Mouse (Mus musculus): Measurements from ENCODE around the gene Vmac. TPM values are rescaled to one million over a fixed set of nuclear protein-coding genes. Genes with fewer than 3 reads are reported as not detected.

The Vmac gene
- polyA plus RNA-seq, 1 experiment, result 18.0 TPM

GRCm38 (mm10) chr17:56762769-56763731 lies 45.2 kb upstream of the Vmac start:
- Histone ChIP-seq H3K4me3 (ENCODE audit: low read depth, low read length) (peak overlapping the region; percentile 15), H3K27ac (ENCODE audit: insufficient read depth, low read depth, low read length) (peak overlapping the region; percentile 54), H3K36me3 (ENCODE audit: control insufficient read depth, insufficient read depth, low read length) (peaks cover 10% of the 10 kb centered on the region), H3K4me1 (ENCODE audit: control insufficient read depth, insufficient read depth, insufficient read length, low read length) (peaks cover 18% of the 10 kb centered on the region), H3K27me3 (ENCODE audit: control insufficient read depth, insufficient read depth, low read length) (no peaks in the 10 kb centered on the region)
- TF ChIP-seq CTCF (IDR thresholded peaks at IDR 0.05; ENCODE audit: extremely low read depth, insufficient read length, insufficient replicate concordance, low read depth, low read length) (peak; percentile 73; the same call in 1 of the 2 replicates), POLR2A (IDR thresholded peaks at IDR 0.05; ENCODE audit: low read depth, low read length) (no peak)
- 16% methylated on average over 27 of the region's 27 CpGs for WGBS

GRCm38 (mm10) chr17:56761991-56762410 lies 44.2 kb upstream of the Vmac start:
- H3K4me3 ChIP-seq (ENCODE audit: low read depth, low read length), result peak overlapping the region; percentile 83
- H3K27ac ChIP-seq (ENCODE audit: insufficient read depth, low read depth, low read length), result peak overlapping the region; percentile 65
- peaks cover 3% of the 10 kb centered on the region; the same call in 1 of the 2 replicates for H3K36me3 ChIP-seq (ENCODE audit: control insufficient read depth, insufficient read depth, low read length)
- H3K27me3 ChIP-seq (ENCODE audit: control insufficient read depth, insufficient read depth, low read length), result no peaks in the 10 kb centered on the region
- TF ChIP-seq CTCF (IDR thresholded peaks at IDR 0.05; ENCODE audit: extremely low read depth, insufficient read length, insufficient replicate concordance, low read depth, low read length) (no peak), POLR2A (IDR thresholded peaks at IDR 0.05; ENCODE audit: low read depth, low read length) (no peak; the same call in 1 of the 2 replicates)
- peaks cover 22% of the 10 kb centered on the region for H3K4me1 ChIP-seq (ENCODE audit: control insufficient read depth, insufficient read depth, insufficient read length, low read length)
- 0% methylated on average over 28 of the region's 28 CpGs for WGBS

GRCm38 (mm10) chr17:56761077-56761476 lies 43.3 kb upstream of the Vmac start:
- WGBS, result 62% methylated on average over 3 of the region's 3 CpGs
- Histone ChIP-seq H3K4me1 (ENCODE audit: control insufficient read depth, insufficient read depth, insufficient read length, low read length) (peaks cover 25% of the 10 kb centered on the region), H3K4me3 (ENCODE audit: low read depth, low read length) (no peak overlapping the region), H3K27me3 (ENCODE audit: control insufficient read depth, insufficient read depth, low read length) (no peaks in the 10 kb centered on the region), H3K36me3 (ENCODE audit: control insufficient read depth, insufficient read depth, low read length) (no peaks in the 10 kb centered on the region), H3K27ac (ENCODE audit: insufficient read depth, low read depth, low read length) (no peak overlapping the region)
- no peak for TF ChIP-seq POLR2A (IDR thresholded peaks at IDR 0.05; ENCODE audit: low read depth, low read length)
- no peak for TF ChIP-seq CTCF (IDR thresholded peaks at IDR 0.05; ENCODE audit: extremely low read depth, insufficient read length, insufficient replicate concordance, low read depth, low read length)

- Histone ChIP-seq H3K36me3 (ENCODE audit: control insufficient read depth, insufficient read depth, low read length) (no peaks in the 10 kb centered on the region), H3K27me3 (ENCODE audit: control insufficient read depth, insufficient read depth, low read length) (no peaks in the 10 kb centered on the region), H3K4me1 (ENCODE audit: control insufficient read depth, insufficient read depth, insufficient read length, low read length) (peaks cover 21% of the 10 kb centered on the region), H3K27ac (ENCODE audit: insufficient read depth, low read depth, low read length) (no peak overlapping the region), H3K4me3 (ENCODE audit: low read depth, low read length) (no peak overlapping the region)
- WGBS, result 71% methylated on average over 7 of the region's 7 CpGs
- TF ChIP-seq POLR2A (IDR thresholded peaks at IDR 0.05; ENCODE audit: low read depth, low read length), result no peak
- TF ChIP-seq CTCF (IDR thresholded peaks at IDR 0.05; ENCODE audit: extremely low read depth, insufficient read length, insufficient replicate concordance, low read depth, low read length), result no peak
These were observed 41.4 kb upstream of the Vmac start for GRCm38 (mm10) chr17:56759261-56759660.

- Histone ChIP-seq H3K4me1 (ENCODE audit: control insufficient read depth, insufficient read depth, insufficient read length, low read length) (peaks cover 20% of the 10 kb centered on the region), H3K27ac (ENCODE audit: insufficient read depth, low read depth, low read length) (no peak overlapping the region), H3K4me3 (ENCODE audit: low read depth, low read length) (no peak overlapping the region), H3K36me3 (ENCODE audit: control insufficient read depth, insufficient read depth, low read length) (no peaks in the 10 kb centered on the region), H3K27me3 (ENCODE audit: control insufficient read depth, insufficient read depth, low read length) (no peaks in the 10 kb centered on the region)
- 2% methylated on average over 12 of the region's 12 CpGs for WGBS
- no peak for TF ChIP-seq POLR2A (IDR thresholded peaks at IDR 0.05; ENCODE audit: low read depth, low read length)
- TF ChIP-seq CTCF (IDR thresholded peaks at IDR 0.05; ENCODE audit: extremely low read depth, insufficient read length, insufficient replicate concordance, low read depth, low read length), result peak; percentile 59; the same call in 1 of the 2 replicates
These were observed 40.3 kb upstream of the Vmac start for GRCm38 (mm10) chr17:56758132-56758531.

GRCm38 (mm10) chr17:56757416-56758123 lies 39.7 kb upstream of the Vmac start, which contains the start of gene Nrtn:
Gene Nrtn, minus strand, starts transcription at chr17:56757530.
- Histone ChIP-seq H3K36me3 (ENCODE audit: control insufficient read depth, insufficient read depth, low read length) (no peaks in the 10 kb centered on the region), H3K4me3 (ENCODE audit: low read depth, low read length) (peak within 1 kb of the TSS; percentile 64), H3K27me3 (ENCODE audit: control insufficient read depth, insufficient read depth, low read length) (no peaks in the 10 kb centered on the region), H3K27ac (ENCODE audit: insufficient read depth, low read depth, low read length) (0 out of 2 replicates have a peak within 1 kb of the TSS, but pooled peaks have one; percentile 26), H3K4me1 (ENCODE audit: control insufficient read depth, insufficient read depth, insufficient read length, low read length) (peaks cover 16% of the 10 kb centered on the region)
- under 1% methylated on average over 41 of the region's 48 CpGs for WGBS
- no peak for TF ChIP-seq CTCF (IDR thresholded peaks at IDR 0.05; ENCODE audit: extremely low read depth, insufficient read length, insufficient replicate concordance, low read depth, low read length)
- TF ChIP-seq POLR2A (IDR thresholded peaks at IDR 0.05; ENCODE audit: low read depth, low read length), result no peak
